Mouse (Mus musculus) limb, embryonic 11.5 days (tissue): ENCODE data around the gene Gmpr. TPM values are rescaled to one million over a fixed set of nuclear protein-coding genes. Genes with fewer than 3 reads are reported as not detected.

ENCODE experiments used
- ATAC-seq: fragments of 200-750 bp; cut with Nextera tagmentation; 2 replicates; pipeline ENCODE4 v1.8.0; 2017; ENCODE audit warnings: low read depth; ENCODE audit not compliant: insufficient number of reproducible peaks, low FRiP score, low TSS enrichment
- DNase-seq: peaks from one replicate; pipeline ENCODE4 v3.0.0-alpha.2; 2015; ENCODE audit warnings: low spot score
- H3K27ac ChIP-seq: fragments of 300-500 bp; sonication (generic); replicated peaks from 2 replicates; pipeline ENCODE4 v1.5.1; 2014; ENCODE audit warnings: low read depth, mild to moderate bottlenecking, low read length
- H3K27me3 ChIP-seq: fragments of 300-500 bp; sonication (generic); 2 replicates; pipeline ENCODE4 v1.6.1; 2014; ENCODE audit warnings: mild to moderate bottlenecking, low read length, mixed read lengths; ENCODE audit not compliant: control insufficient read depth, insufficient read depth
- H3K36me3 ChIP-seq: fragments of 300-500 bp; sonication (generic); 2 replicates; pipeline ENCODE4 v1.6.1; 2014; ENCODE audit warnings: mild to moderate bottlenecking, low read length, moderate library complexity, mixed read lengths; ENCODE audit not compliant: control insufficient read depth, insufficient read depth
- H3K4me1 ChIP-seq: fragments of 300-500 bp; sonication (generic); 2 replicates; pipeline ENCODE4 v1.6.1; 2014; ENCODE audit warnings: low read length, mixed read lengths; ENCODE audit not compliant: control insufficient read depth, insufficient read depth
- H3K4me2 ChIP-seq: fragments of 300-500 bp; sonication (generic); 2 replicates; pipeline ENCODE4 v1.6.1; 2014; ENCODE audit warnings: low read depth, mild to moderate bottlenecking, moderate library complexity; ENCODE audit not compliant: severe bottlenecking
- H3K4me3 ChIP-seq: fragments of 300-500 bp; sonication (generic); 2 replicates; pipeline ENCODE4 v1.5.1; 2014; ENCODE audit warnings: low read depth, low read length
- H3K9ac ChIP-seq: fragments of 300-500 bp; sonication (generic); 2 replicates; pipeline ENCODE4 v1.6.1; 2014; ENCODE audit warnings: mild to moderate bottlenecking, low read length
- H3K9me3 ChIP-seq: fragments of 300-500 bp; sonication (generic); 2 replicates; pipeline ENCODE4 v1.6.1; 2016; ENCODE audit warnings: low read length; ENCODE audit not compliant: control insufficient read depth
- WGBS: fragments of 180-500 bp; shearing (Covaris S2); extraction: QIAGEN DNeasy Blood & Tissue Kit; methylation state at CpG from one replicate; pipeline ENCODE4 v1.1.7; 2014; 5-methylcytosine and 5-hydroxymethylcytosine counted together
- polyA plus RNA-seq: library from polyadenylated mRNA; unstranded; fragments of >200 nt; fragmentation: Nextera tagmentation; extraction: Ambion mirVana; gene quantifications from 2 replicates; pipeline ENCODE4 v1.2.1, GENCODE M21; 2014

Gene Gmpr
- polyA plus RNA-seq, 1 experiment from 2014 or later = 19.9 TPM

DNA sequence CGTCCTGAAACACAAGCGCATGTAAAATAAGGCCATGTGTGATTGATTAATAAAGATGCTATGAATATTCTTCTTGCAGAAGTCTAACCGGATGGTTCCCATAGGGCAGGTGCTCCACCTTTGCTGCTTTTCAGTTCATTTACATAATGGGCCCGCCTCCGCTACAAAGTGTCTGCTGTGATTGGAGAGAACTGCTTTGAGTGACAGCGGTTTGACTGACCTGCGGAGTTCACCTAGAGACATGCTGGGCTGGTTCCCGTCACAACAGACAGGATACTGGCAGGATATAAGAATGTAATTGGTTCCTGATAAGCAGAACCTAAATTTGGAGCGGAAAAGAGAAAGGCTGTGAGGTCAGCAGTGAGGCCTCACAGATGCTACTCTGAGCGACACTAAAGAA, 13.4 kb upstream of the Gmpr start:
- H3K9me3 ChIP-seq = no peaks in the 10 kb centered on the region
- H3K4me3 ChIP-seq = no peak overlapping the region
- no peaks in the 10 kb centered on the region for H3K27me3 ChIP-seq
- no peak overlapping the region for H3K4me2 ChIP-seq
- WGBS = 40% methylated on average over 10 of the region's 10 CpGs
- H3K9ac ChIP-seq = no peak overlapping the region
- DNase-seq (no peak), ATAC-seq (no peak)
- H3K36me3 ChIP-seq = no peaks in the 10 kb centered on the region
- no peaks in the 10 kb centered on the region for H3K4me1 ChIP-seq
- H3K27ac ChIP-seq = no peak overlapping the region

DNA sequence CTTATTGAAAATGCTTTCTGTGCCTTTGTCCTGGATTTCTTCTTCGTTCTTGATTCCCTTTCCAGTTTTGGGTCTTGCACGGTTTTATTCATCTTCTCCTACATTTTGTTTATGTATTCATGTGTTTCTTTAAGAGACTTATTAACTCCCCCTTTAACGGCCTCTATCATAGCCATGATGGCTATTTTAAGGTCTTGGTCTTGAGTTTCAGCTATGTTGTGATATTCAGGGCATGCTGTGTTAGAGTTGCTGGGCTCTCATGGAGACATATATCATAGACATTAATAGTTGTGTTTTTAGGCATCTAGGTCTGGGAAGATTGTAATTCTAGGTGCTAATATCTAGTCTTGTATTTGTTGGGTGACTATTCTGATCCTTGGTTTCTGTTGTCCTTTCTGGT, 8.6 kb upstream of the Gmpr start:
- no peak overlapping the region for H3K27ac ChIP-seq
- no peak overlapping the region for H3K9ac ChIP-seq
- no peaks in the 10 kb centered on the region for H3K9me3 ChIP-seq
- no peak overlapping the region for H3K4me2 ChIP-seq
- DNase-seq = no peak
- H3K4me1 ChIP-seq = no peaks in the 10 kb centered on the region
- no peaks in the 10 kb centered on the region for H3K36me3 ChIP-seq
- 88% methylated on average over 3 of the region's 3 CpGs for WGBS
- H3K4me3 ChIP-seq = no peak overlapping the region
- no peaks in the 10 kb centered on the region for H3K27me3 ChIP-seq
- ATAC-seq = no peak

DNA sequence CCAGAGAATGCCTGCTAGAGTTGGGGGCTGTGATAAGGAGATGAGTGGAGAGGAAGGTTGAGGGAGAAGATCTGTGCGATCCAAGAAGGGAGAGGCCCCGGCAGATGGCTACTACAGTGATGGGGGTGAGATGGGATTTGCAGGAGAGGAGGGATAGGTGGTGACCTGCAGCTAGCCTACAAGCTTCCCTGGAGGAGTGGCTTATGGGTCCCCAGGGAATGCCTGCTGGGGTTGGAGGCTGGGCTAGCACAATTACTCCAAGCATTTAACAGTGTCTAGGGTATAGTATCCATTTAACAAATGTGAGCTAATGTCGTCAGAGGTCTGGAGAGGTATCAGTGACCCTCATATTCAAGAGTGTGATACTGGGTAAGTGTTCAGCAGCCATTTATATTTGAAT, 7.9 kb upstream of the Gmpr start:
- WGBS = 86% methylated on average over 3 of the region's 3 CpGs
- H3K4me2 ChIP-seq = no peak overlapping the region
- H3K9me3 ChIP-seq = no peaks in the 10 kb centered on the region
- H3K4me3 ChIP-seq = no peak overlapping the region
- H3K36me3 ChIP-seq = no peaks in the 10 kb centered on the region
- no peak overlapping the region for H3K9ac ChIP-seq
- no peaks in the 10 kb centered on the region for H3K4me1 ChIP-seq
- no peaks in the 10 kb centered on the region for H3K27me3 ChIP-seq
- DNase-seq = no peak
- no peak overlapping the region for H3K27ac ChIP-seq
- no peak for ATAC-seq

DNA sequence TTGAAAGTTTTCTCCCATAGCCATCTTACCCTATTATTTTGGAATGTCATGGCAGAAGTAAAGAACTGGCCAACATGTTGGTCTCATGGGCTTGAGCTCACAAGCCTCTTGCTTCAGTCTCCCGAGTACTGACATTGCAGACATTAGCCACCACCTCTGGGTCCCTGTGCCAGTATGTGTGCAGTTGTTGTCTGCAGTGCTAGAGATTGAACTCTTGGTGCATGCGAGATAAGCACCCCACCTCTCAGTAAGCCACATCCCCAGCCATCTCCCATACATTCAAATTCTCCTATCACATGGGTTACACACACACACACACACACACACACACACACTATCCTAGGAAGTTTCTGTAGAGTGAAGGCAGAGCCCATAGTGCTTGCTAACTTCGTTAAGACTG, 7.3 kb upstream of the Gmpr start:
- H3K36me3 ChIP-seq = no peaks in the 10 kb centered on the region
- DNase-seq (no peak), ATAC-seq (no peak)
- H3K4me1 ChIP-seq = no peaks in the 10 kb centered on the region
- H3K27me3 ChIP-seq = no peaks in the 10 kb centered on the region
- H3K9me3 ChIP-seq = no peaks in the 10 kb centered on the region
- no peak overlapping the region for H3K4me2 ChIP-seq
- H3K4me3 ChIP-seq = no peak overlapping the region
- no peak overlapping the region for H3K27ac ChIP-seq
- WGBS = 92% methylated on average over 3 of the region's 3 CpGs
- no peak overlapping the region for H3K9ac ChIP-seq

DNA sequence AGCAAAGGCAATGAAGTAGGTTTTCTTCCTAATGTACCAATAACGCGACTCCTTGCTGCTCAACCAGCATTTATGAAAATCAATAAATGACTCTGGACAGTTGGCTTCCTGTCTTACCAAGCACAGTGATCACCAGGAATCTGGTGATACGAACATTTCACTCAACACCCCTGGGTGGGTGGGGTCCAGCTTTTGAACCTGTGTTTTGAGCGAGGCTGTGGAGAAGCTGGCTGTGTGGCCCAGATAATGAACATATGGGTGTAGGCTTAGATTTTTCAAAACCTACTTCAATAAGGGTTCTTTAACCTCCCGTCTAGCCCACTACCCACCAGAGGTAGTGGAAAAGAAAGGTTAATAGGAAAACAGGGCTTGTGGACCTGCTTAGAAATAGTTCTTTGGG, 4.5 kb upstream of the Gmpr start:
- ATAC-seq (no peak), DNase-seq (no peak)
- Histone ChIP-seq H3K36me3 (no peaks in the 10 kb centered on the region), H3K4me1 (no peaks in the 10 kb centered on the region), H3K27ac (no peak overlapping the region), H3K4me2 (no peak overlapping the region), H3K9me3 (no peaks in the 10 kb centered on the region), H3K4me3 (no peak overlapping the region), H3K27me3 (no peaks in the 10 kb centered on the region), H3K9ac (no peak overlapping the region)
- 89% methylated on average over 5 of the region's 5 CpGs for WGBS

DNA sequence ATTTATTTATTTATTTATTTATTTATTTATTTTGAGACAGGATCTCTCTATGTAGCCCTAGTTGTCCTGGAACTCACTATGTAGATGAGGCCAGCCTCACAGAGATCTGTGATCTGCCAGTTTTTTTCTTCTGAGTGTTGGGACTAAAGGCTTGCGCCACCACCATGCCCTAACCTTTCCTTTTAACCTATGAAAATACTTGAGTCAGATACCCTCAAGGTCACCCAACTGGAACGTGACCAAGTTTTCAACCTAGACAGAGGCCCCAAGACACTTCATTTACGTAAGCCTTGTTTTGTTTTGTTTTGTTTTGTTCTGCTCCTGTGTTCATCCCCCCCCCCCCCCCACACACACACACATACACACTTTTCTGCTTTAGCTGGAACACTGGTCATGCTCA, 1.7 kb upstream of the Gmpr start:
- Histone ChIP-seq H3K4me1 (peaks cover 7% of the 10 kb centered on the region), H3K27me3 (no peaks in the 10 kb centered on the region), H3K9me3 (no peaks in the 10 kb centered on the region), H3K9ac (no peak overlapping the region), H3K4me3 (no peak overlapping the region), H3K27ac (no peak overlapping the region), H3K36me3 (no peaks in the 10 kb centered on the region), H3K4me2 (no peak overlapping the region)
- DNase-seq (no peak), ATAC-seq (no peak)
- WGBS = 93% methylated on average over 3 of the region's 3 CpGs

DNA sequence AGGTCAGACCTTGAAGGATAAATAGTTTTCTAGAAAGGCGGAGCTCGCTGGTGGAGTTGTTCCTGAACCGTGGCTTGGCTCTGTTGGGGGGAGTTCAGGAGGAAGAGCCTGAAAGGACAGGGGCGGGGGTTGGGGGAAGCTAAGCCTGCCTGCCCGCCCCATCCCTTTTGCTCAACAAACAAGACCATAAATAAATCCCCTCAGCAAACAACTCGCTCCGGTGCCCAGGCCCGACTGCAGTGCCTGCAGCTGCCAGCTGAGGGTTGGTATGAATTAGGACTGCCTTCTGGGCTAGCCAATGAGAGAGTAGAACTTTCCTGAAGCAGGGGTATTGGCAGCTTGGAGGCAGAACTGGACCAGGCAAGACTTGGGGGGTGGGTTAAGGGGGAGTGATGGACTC, 1.3 kb downstream of the Gmpr start:
- Histone ChIP-seq H3K27ac (no peak overlapping the region), H3K4me1 (peaks cover 7% of the 10 kb centered on the region), H3K4me2 (peak overlapping the region; percentile 61), H3K9ac (0 out of 2 replicates have a peak overlapping the region, but pooled peaks have one; percentile 4), H3K9me3 (no peaks in the 10 kb centered on the region), H3K36me3 (no peaks in the 10 kb centered on the region), H3K27me3 (no peaks in the 10 kb centered on the region), H3K4me3 (peak overlapping the region; percentile 34)
- DNase-seq (peak; percentile 60), ATAC-seq (no peak)
- WGBS = under 1% methylated on average over 8 of the region's 8 CpGs

DNA sequence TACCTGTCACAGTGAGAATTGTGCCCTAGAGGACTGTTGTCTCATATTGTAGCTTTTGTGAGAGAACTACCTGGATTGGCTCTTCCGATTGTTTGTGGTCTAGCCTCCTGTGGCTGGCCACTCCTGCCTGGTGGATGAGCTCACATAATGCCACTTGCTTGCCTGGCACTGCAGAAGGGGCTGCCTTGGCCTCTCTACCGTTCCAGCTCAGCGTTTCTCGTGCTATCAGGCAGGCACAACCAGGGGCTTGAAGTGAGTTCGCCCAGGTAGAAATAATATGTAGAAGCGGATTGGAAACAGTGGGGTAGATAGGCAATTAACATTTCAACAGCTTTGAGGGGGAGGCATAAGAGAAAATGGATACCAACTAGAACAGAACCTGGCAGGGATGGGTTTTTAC, 2.1 kb downstream of the Gmpr start:
- H3K9ac ChIP-seq = no peak overlapping the region
- H3K36me3 ChIP-seq = no peaks in the 10 kb centered on the region
- H3K27me3 ChIP-seq = no peaks in the 10 kb centered on the region
- no peak for DNase-seq
- peaks cover 7% of the 10 kb centered on the region for H3K4me1 ChIP-seq
- H3K4me3 ChIP-seq = no peak overlapping the region
- whole genome bisulfite sequencing = 76% methylated on average over 6 of the region's 6 CpGs
- ATAC-seq = no peak
- no peaks in the 10 kb centered on the region for H3K9me3 ChIP-seq
- H3K27ac ChIP-seq = no peak overlapping the region
- H3K4me2 ChIP-seq = no peak overlapping the region

DNA sequence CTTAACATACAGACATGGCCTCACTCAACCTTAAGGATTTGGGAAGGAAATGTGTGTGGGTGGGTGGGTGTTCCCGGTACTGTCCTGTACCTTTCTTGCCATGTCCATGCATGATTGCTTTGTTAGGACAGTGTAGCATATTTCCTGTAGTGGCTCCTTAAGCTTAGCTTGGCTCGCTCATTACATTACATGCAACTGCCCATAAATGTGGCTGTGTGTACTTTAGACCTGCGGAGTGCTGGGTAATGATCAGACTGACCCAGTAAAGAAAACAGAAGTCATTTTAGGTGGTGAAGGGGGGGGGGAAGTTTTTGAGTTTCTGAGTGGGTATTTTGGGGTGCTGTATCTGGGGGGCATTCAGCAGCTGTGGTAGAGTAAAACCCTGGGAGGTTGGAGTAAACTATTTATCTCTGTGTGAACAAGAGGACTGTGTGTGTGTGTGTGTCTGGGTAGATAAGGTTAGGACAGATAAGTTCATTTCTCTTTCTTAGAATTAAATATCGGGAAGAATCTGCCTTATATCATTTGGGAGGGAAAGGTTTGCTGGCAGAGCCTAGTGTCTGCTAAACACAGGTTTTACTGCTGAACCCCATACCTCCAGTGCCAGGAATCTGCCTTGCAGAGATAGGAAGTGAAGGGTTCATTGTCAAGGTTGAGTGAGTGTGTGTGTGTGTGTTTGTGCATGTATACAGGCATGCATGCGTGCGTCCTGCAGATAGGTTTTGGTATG, 4.6 kb downstream of the Gmpr start:
- Histone ChIP-seq H3K4me3 (no peak overlapping the region), H3K9ac (no peak overlapping the region), H3K27me3 (no peaks in the 10 kb centered on the region), H3K9me3 (no peaks in the 10 kb centered on the region), H3K4me1 (peaks cover 10% of the 10 kb centered on the region), H3K36me3 (no peaks in the 10 kb centered on the region), H3K4me2 (no peak overlapping the region), H3K27ac (no peak overlapping the region; the same call in 1 of the 2 replicates)
- ATAC-seq (no peak), DNase-seq (no peak)
- 86% methylated on average over 6 of the region's 6 CpGs for WGBS
